Mouse (Mus musculus): Measurements from ENCODE around the gene Clec12b.

Clec12b gene

DNA sequence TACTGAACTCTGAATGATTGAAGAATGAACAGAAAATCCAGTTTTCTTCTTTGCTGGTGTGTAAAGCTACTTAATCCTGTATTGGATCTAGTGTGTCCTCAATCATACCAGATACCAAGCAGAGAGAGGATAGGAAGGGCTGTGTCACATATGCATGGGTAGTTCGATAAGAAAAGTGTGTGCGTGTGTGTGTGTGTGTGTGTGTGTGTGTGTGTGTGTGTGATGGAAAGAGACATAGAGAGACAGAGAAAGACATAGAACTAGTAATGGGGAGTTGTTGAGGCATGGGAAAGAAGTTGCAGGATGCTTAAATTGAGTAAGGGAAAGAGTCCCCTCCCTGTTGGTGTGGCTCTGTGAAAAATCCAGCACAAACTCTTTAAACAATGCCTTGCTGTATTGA lies at the start of gene Clec12b:
Clec12b (minus strand) TSS at position 101 of the 400 bp plus-strand sequence.
- no peak for DNase-seq (ENCODE audit: low spot score)

DNA sequence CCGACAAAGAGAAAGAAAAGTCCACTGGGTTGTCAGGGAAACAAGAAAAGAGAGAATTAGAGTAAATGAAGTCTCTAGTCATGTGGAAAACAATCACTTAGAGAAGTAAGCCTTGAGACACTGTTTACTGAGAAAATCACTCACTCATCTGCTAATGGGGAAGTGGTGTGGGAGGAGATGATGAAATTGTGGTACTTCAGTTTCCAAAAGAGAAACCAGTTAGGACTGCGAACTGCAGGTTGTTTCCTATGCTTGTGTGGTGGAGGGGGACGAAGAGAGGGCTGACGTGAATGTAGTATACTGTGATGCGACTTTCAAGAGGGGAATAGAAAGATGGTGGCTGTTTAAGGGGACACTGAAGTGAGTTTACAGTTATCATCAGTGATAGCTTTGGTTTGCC lies 48.6 kb upstream of the Clec12b start:
- no peak for DNase-seq (ENCODE audit: low spot score)

DNA sequence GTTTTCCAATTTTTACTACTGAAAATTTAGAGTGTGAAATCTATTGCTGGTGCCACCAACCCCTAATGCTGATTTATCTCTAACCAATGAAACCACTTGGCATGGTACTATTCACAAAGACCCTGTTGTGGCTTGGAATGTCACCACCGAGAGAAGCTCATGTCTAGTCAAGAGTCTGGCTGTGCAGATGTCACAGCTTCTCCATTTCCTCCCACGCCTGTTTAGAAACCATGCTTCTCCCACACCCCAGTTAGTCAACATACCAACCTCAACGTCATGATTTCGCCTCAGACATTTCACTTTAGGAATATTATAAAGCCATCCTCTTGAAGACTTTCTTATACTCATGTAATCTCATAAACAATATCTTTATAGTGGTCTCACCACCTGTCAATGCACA lies 41.6 kb upstream of the Clec12b start:
- DNase-seq (ENCODE audit: low spot score), result no peak

DNA sequence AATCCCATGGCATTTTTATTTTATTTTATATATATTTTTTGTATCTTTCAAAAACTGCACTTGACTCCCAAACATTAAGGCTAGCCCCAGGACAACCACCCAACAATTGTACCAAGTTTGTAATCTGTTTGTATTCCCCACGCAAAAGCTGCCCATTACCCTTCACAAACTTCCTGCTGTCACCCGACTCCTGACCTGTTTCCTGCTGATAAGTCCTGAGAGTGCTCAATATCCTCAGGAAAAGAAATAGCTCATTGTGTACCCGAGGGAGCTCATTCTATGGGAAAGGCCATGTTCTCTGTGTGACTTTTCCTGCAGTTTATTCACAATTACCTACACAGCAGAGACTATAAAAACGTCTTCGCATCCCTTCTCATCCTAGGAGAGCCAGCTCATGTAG lies 40.1 kb upstream of the Clec12b start:
- no peak for DNase-seq (ENCODE audit: low spot score)

DNA sequence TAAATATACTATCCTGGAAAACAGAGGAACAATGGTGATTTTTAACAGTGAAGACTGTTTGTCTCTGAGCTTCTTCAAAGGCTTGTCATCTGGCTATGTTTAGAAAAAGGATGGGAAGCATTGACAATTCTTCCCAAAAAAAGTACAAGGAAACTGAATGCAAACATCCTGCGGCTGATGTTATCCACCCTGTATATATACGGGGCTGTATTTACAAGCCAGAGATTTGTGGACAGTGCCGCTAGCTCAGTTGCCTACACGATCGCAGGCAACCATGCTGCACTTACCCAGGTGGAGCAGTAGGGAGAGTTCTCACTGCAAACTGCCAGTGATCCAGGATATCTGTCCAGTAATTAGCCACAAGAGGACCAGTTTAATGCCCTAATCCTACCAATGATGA lies 39.5 kb upstream of the Clec12b start:
- no peak for DNase-seq (ENCODE audit: low spot score)

DNA sequence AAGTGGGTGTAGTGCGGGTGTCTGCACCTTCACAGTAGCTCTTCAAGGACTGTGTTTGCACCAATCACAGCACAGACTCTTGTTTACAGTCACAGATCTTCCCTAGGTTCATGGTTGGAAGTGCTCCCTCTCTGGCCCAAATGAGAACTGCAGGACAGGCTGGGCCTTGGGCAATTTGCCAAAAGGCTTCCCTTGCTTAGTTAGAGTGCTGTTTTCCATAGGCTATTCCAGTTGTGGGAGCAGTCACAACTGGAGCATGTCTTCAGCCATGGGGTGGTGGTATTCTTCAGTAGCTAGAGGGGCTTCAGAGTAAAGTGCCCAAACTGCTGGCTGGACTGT lies 38.0 kb upstream of the Clec12b start:
- peak; percentile 85 for DNase-seq (ENCODE audit: low spot score)

DNA sequence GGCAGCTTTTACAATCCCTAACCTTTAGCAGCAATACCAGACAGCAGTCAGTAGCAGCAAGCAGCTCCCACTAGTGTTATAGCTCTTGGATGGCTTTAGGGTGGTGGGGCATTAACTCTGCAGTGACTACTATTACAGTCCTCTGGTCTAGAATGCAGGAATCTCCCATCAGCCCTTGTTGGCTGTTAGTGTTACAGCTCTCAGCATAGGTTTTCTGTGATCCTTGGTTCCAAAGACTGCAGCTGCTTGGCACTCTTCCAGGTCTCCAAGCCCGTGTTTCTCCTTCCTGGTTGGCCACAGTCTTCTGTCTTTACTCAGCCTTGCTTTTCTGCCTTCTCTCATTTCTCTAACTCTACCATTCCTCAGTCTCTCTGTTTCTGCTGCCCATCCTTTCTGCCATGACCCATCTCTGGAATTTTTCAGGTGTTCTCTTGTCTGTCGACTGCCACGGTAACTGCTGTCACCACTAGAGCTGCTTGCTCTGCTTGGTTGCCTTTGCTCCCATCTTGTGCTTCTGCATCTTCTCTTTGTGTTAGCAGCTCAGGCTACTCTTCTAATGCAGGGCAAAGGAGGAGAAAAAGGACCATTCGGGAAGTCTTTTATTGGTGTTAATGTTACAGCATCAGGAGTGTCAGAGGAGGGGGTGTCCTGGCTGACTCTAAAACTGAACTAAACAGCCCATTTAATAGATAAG lies 37.5 kb upstream of the Clec12b start:
- DNase-seq (ENCODE audit: low spot score), result peak; percentile 46

DNA sequence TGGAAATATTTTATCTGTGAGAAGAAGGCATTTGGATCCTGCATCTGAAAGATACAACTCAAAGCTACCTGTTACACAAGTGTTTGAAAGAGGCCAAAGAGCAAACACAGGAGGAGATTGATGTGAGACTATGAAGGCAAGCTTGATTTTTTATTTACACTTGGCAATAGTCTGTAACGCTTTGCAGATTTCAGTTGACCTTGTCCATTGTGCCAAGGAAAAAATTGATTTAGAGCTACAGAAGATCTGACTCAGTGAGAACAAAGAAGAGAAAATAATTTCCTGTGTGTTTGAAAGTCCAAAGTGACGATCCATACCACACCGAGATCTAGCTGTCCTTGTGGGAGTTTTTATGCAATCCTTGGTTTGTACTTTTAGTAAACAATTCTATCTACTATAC lies 36.6 kb upstream of the Clec12b start:
- DNase-seq (ENCODE audit: low spot score), result no peak

DNA sequence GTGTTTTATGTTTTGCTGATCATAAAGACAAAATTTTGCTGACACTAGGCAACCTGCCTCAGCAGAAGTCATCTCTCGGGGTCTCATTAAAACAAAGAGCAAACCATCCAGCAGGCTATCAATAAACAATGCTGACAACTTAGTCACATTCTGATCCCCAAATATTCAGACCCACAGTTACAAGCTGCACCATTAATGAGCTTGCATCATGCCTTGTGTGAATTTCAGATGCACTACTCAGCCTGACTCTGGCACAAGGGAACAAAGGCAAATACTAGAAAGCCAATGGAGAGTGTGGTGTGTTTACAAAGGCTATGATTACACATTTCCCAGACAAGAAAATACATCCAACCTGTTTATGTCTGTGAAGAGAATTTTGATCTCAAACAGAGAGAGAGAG lies 28.5 kb upstream of the Clec12b start:
- no peak for DNase-seq (ENCODE audit: low spot score)

DNA sequence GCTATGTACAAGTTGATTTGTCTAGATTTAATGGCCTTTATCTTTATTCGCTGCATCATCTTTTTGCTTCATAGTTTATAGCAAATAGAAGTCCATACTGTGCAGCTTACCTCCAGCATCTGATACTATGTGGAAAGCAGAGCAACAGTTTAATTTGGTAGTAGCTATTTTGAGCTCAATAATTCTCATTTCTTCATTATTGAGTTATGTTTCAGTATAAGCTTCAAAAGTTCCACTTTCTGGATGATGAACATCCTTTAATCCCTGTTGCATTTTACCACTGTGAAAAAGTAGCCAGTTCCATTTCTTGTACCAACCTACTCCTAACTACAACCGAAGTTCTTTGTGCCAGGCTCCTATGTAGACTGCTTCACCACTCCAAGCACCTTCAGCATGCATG lies 22.9 kb upstream of the Clec12b start, which contains the start of gene Clec9a:
Clec9a (plus strand) TSS at position 301 of the 400 bp plus-strand sequence.
- DNase-seq (ENCODE audit: low spot score), result no peak

DNA sequence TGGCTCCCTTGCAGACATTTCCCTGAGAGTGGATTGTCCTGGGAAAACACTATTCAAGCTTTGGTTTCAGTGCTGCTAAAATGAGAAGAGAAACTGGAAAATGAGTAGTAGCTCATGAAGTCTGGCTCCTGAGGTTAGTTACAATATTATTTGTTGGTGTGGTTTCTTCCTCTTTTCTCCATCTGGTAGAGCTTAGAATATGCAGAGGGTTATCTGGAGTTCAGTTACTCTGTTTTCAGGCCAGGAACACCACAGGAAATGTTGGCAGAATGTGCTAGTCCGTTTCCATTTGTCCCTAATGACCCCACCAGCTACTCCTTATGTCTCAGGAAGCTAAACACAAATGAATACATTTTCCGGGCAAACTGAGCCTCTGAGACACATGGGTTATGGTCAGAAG lies 21.6 kb upstream of the Clec12b start:
- no peak for DNase-seq (ENCODE audit: low spot score)

DNA sequence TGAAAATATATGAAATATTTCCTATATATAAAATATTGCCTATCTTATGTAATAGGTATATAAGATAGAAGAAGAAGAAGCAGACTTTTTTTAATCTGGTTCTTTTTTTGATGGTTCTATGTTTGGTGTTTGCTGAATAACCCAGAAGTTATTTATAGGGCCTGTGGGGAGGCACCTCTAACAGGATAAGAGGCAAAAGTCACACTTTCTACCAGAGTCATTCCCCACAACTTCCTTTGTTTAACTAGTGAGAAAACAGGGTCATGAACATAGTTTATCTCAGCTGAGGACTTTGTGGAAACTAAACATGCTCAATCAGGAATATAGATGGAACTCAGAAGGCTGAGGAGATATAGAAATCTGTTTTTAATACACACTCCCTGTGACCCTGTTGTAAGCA lies 20.3 kb upstream of the Clec12b start:
- DNase-seq (ENCODE audit: low spot score), result no peak

DNA sequence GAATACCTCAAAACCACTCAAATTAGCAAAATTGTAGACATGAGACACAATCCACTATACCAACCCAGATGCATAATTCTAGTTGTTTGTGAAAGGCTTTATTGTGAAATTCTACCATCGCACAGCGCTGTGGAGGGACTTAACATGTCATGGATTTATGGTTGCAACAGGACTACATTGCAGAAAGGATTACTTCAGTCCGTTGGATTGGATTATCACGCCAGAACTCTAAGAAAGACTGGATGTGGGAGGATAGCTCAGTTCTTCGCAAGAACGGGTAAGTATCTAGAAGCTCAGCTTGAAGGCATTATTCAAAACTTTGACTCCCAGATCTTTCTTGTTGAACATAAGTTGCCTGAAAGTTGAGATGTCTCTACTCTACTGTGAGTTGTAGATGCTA lies 17.7 kb upstream of the Clec12b start:
- no peak for DNase-seq (ENCODE audit: low spot score)

DNA sequence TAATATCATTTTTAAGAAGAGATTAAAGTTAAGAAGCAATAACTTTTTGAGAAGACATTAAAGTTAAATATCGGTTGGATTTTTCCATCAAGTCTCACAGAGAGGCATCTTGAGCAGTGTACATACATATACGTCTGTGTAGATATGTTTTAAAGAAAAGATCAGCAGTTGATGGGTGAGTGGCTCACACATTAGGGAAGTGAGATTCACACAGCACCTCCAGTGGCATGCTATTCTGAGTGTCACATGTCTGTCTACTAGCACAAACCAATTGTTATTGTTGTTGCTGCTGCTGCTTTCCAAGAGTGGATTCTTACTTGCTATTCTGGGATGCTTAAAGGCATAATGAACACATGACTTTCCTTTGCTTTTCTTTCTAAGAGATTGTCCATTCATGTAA lies 16.7 kb upstream of the Clec12b start:
- no peak for DNase-seq (ENCODE audit: low spot score)

DNA sequence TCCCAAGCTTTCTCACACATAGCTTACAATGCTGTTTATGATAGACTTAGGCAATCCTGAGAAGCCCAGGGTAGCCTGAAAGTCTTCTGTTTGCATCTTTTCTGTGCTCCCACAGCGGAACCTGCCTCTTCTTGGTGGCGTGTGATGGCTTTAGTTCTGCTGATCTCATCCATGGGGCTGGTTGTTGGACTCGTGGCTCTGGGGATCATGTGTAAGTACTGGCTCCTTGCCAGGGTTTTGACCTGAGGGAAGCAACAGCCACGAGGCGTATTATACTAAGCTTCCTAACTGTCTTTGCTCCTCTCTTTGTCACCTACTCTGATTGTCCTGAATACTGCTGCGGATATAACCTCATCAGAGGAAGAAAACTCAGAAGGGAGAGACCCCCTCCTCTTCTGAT lies 14.3 kb upstream of the Clec12b start:
- no peak for DNase-seq (ENCODE audit: low spot score)

DNA sequence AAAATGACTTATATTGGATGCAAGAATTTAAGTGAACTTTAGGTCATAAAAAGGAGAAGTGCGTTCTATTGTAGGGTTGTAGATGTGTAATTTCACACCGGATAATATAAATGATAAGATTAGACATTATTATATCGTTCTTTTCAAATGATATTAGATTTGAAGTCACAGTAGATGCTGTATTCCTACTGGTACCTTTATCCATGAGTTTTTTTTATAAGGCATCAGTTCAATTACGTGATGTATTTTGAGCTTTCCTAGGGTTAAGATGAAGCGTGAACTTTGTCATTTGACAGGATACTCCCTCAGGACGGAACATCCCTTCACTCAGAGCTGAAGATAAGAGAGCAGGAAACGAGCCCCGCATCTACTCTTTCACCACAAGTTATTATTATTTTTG lies 11.3 kb upstream of the Clec12b start, which contains the start of gene Clec1b:
Clec1b (plus strand) TSS at position 301 of the 400 bp plus-strand sequence.
- no peak for DNase-seq (ENCODE audit: low spot score)

DNA sequence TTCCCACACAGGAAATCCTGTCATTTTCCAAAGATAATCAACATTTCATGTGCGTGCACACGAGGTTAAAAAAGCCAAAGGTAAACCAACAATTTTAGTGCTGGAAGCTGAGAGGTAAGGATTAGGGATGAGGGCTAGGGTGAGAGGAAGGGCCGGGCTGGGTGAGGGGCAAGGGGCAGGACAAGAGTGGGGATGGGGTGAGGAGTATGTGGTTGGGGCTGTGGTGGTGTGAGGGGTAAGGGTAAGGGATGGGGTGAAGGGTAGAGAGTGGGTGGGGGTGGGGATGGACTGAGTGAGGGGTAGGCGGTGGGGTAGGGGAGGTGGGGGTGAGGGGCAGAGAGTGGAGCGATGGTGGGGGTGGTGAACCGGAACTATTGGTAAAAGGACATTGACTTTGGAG lies 8.1 kb upstream of the Clec12b start:
- DNase-seq (ENCODE audit: low spot score), result no peak

DNA sequence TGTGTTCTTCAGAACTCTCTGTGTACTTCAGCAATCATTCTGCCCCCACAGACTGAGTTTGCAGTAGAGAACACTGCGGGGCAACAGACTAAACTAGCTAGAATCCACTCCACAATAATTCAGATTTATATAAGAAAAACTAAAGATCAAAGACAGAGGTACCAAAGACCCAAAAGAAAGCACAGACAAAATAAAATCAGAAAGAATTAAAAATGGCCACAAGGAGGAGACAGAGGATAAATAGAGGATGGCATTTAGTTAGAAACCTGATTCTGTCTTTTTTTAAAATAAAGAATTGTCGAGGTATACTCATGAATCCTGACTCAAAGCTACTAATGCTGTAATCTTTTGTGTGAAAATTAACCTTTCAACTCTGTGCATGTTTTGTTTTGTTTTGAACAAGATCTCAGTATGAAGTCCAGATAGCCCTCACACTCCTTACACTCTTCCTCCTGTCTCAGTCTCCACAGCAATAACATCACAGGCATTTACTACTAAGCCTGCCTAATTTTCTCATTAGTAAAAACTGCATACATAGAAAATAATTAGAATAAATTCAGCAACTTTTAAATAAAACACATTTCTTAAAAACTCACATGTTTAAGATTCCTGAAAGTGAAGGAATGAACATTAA lies 7.5 kb upstream of the Clec12b start:
- no peak for DNase-seq (ENCODE audit: low spot score)

DNA sequence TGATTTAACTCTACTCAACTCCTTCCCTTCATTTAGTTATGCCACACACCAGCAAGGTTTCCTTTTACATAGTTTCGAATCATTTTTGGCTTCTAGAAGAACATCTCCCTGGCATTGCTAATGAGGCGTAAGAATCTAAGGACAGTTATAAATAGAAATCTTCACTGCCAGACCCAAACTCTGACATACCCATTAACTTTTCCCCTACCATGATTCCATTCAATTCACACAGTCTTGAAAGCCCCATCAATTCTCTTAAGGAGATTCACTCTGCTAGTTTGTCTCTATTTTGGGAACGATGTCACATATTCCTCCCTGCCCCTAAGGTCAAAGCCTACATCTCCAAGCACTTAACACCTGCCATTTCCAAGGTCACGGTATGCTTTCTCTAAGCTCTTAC lies 674 bp downstream of the Clec12b start:
- DNase-seq (ENCODE audit: low spot score), result no peak

DNA sequence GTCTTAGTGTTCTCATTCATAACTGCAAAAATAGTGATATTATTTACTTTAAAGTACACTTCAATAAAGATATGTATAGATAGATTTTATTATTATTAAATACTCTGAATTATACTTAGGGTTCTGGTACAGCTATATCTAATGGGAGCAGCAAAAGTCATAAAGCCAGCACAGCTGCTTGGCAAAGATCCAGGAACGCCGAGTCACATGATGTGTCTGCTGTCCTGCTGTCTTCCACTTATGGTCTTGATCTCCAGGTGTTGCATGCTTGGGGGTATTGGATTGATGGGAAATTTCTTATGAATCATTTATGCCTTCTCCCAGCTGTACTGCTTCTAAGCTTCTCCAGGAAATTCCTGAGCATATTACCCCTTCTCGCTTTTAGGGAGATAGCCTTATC lies 2.2 kb downstream of the Clec12b start:
- DNase-seq (ENCODE audit: low spot score), result peak; percentile 65

DNA sequence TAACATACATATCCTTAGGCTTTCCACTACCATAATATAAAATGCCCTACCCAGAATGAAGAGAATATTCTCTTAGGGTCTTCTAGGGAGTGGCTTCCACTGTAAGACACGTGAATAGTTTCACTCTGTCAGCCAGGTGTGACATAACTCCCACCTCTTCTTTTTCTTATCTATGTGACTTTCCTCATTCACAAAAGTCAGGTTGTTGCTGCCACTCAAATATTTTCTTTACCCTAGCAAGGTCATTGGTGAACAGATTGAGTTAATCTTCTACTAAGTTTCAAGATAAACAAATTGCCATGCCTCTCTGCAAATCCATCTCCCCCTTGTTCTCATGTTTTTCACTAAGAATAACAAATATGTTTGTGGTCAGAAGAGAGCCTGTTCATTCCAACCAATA lies 3.9 kb downstream of the Clec12b start:
- no peak for DNase-seq (ENCODE audit: low spot score)

DNA sequence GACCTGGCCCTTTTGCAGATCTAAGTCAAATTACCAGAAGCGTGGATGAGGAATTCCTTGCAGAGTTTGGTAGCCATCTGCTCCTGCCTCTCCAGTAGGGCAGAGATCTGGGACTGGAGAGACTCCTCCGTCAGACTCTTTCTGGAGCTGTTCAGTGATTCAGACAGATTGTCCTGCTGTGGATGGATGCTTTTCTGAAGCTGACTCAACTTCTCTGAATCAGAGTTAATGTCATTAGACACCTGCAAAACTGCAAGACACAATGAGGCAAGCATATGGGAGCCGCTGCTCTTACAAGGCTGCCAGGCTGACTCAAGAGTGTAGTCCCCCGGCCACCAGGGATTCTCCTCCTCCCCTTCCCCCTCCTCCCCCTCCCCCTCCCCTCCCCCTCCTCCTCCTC lies 5.2 kb downstream of the Clec12b start:
- no peak for DNase-seq (ENCODE audit: low spot score)

DNA sequence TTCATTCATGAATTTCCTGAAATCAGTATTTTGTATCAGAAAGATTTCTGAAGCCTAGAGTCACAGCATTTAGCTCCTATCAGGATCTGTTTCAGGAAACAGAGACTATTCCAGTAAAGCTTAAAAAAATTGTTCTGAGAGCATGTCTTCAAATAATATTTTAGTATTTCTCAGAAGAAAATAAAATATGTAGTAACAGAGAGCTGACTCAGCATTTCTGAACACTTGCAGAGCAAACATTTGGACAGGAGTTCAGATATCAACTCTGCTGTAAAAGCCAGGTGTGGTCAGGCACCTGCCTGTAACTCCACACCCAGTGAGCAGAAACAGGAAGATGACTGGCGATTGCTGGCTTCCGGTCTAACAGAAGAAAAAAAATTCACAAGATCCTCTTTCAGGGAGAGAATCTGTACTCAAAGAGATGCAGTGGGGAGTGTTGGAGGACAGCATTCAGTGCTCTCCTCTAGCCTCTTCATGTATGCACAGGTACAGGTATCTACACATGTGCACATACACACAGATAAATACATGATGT lies 10.7 kb downstream of the Clec12b start:
- no peak for DNase-seq (ENCODE audit: low spot score)
